Mouse (Mus musculus) mammary gland, adult 2 months (tissue): ENCODE measurements around the gene Fmn2. TPM values are rescaled to one million over a fixed set of nuclear protein-coding genes. Genes with fewer than 3 reads are reported as not detected.

ENCODE experiments used
- polyA plus RNA-seq: library from polyadenylated mRNA; depleted of rRNA; stranded (reverse); fragments of >200 nt; gene quantifications from 2 replicates; pipeline ENCODE4 v1.2.3, GENCODE M21; 2012; ENCODE audit warnings: low replicate concordance; rRNA removed

Fmn2 gene
- polyA plus RNA-seq, result 0.20 and 0.32 TPM in 2 replicates

DNA sequence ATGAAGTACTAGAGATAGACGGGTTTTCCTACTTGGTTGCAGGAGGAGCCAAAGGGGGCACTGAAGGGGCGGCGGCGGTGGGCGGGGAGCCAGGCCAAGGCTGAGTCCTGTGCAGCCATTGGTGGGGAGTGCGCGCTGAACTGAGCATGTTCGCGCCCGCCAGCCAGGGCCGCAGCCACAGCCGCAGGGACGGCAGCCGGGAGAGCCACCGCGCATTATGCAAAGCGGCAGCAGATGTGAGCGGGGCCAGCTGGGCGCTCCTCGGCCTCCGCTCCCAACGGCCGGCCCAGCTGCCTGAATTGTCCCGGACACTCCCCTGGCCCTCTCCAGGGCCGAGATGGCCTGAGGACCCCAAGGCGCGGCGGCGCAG lies at the start of gene Fmn2:
Gene Fmn2 (plus strand): TSS at position 165 of the 370 bp plus-strand sequence.

Other genes starting within 250 kb of the Fmn2 start
- not detected in 2 replicates for gene Olfr419, start 249.8 kb upstream of the Fmn2 start, polyA plus RNA-seq
- gene Mptx1, start 171.3 kb upstream of the Fmn2 start, polyA plus RNA-seq, result not detected in 2 replicates
- not detected in 2 replicates for gene Olfr417, start 136.7 kb upstream of the Fmn2 start, polyA plus RNA-seq
- not detected in 2 replicates for gene Olfr248, start 110.8 kb upstream of the Fmn2 start, polyA plus RNA-seq
- not detected in 2 replicates for gene Olfr414, start 77.8 kb upstream of the Fmn2 start, polyA plus RNA-seq
- not detected in 2 replicates for gene Olfr220, start 59.7 kb upstream of the Fmn2 start, polyA plus RNA-seq